Mouse (Mus musculus) liver, adult (tissue): Measurements from ENCODE around the gene Capns2.

Experiments
- GATA4 ChIP-seq: IDR thresholded peaks from 2 replicates; pipeline ENCODE4 v1.6.1; 2014; ENCODE audit warnings: mild to moderate bottlenecking, low read length; ENCODE audit not compliant: insufficient replicate concordance

The Capns2 gene

DNA sequence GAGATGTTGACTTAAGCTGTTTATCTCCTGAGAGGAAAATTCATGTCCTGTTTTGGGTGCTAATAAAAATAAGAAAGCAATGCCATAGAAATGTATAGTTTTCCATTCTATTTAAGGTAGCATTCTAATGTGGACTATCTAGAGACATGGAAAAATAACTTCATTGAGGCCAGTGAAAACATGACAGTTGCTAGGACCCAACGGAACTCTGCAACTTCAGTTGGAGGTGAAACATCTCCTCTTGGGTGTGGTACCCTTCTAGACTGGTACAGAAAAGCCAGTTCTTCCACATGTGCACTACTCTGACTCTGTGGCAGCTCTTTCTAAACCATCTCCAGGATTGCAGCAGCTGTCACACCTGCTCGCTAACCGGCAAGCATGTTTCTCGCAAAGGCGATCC, at the start of gene Capns2:
Gene Capns2, plus strand, starts transcription at position 301 of the 400 bp plus-strand sequence.
- no peak for TF ChIP-seq GATA4

DNA sequence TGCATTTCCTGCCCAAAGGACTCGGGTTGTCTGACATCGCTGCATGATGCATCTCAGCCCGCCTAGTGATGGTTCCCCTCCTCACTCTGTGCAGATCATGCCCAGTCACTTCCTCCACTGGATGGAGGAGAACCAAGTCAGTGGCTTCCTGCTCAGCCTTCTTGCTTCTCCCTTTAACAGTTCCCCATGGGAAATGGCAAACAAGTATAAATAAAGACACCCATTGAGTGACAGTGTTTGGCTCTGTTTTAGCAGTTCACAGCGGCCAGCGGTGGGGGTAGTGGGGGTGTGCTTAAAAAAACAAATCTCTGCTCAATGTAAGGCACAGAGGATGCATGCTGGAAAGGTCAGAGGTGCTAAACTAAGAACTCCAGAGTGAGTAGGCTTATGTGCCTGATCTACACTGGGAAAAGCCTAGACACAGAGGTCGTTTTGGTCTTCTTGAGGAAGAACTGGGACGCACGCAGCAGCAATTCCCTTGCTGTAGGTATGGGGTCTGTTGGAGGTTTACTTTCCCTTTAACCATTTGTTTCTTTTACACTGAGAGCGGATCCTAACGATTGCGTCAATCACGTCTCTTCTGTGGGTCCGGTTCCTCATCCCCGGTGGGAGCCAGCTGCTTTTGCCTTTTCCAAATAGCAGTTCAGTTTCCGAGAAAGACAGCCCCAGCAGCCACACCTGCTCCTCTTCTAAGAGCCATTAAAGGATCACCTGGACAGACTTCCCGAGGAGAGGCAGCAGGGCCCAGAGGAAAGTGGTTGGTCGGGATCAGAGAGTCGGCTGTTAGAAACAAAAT, 47.8 kb upstream of the Capns2 start:
- no peak for TF ChIP-seq GATA4

DNA sequence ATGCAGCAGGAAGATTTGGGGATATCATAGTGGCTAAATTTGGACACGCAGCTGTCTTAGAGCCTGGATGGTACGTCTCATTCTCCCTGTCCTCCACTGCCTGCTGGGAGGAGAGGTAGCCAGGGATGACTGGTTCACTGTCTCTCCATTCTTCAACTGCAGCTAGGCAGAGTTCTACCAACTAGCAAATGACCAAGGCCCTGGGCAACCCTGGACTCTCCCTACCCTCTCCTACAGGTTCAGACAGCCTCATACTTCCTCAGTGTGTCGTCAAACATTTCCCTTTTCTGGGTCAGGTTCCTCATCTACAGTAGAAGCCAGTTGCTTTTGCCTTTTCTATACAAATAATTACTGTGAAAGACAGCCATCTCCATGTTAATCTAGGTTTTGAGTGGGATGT, 46.5 kb upstream of the Capns2 start:
- TF ChIP-seq GATA4 = no peak

DNA sequence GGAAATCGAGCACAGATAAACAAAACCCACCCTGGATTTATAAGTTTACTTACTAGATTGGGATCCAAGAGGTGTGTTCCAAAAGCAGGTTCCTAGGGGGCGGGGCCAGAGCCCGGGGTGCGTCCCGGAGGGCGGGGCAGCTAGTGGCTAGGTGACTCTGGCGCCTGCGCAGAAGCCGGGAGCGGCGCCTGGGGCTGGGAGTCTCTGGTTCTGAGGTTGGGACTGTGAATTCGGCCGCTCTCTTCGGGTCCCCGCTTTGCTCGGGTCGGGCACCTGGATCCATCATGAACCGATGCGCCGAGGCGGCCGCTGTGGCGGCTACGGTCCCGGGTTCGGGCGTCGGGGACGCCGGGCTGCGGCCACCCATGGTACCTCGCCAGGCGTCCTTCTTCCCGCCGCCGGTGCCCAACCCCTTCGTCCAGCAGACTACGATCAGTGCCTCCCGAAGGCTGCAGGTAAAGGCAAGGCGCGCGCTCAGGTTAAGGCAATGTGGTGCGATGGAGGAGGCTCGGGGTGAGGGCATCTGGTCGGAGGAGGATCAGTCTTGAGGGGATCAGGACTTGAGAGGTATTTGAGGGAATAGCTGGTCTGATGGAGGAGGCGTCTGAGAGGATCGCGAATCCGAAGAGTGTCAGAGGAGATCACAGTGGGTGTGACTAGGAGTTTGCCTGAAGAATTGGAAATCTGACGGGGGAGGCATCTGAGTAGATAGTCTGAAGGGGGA, 45.9 kb upstream of the Capns2 start, which contains the start of gene Lpcat2:
Gene Lpcat2, plus strand, starts transcription at position 169 of the 724 bp plus-strand sequence.
- TF ChIP-seq GATA4 = no peak

DNA sequence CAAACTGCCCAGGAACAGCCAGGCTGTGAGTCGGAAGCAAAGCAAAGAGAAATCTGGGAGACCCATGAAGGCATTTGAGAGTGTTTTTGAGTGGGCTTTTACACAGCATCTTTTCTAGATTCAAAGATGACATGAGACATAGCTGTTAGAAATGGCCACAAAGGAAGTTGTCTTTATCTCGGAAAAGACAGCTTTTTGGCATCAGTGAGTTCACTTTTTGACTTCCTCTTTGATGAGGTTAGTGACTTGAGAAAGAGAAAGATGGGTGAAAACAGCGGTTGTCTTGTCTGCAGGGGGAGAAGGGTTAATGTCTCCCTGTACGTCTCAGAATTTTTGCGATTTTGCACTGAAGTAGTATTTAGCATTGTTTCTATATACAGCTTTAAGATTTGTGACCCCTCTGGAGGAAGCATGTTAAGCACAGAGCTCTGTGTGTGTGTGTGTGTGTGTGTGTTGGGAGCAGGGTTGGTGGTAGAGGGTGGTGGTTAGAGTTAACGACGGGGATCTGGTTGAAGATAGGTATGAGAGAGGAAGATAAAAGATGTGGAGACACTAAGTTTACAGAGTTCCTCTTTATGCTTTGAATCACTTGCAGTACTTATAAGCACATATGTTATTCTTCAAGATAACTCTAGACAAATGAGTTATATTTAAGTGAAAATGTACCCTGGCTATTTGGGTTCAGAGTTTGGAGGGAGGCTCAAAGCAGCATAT, 44.8 kb upstream of the Capns2 start:
- TF ChIP-seq GATA4 = no peak

DNA sequence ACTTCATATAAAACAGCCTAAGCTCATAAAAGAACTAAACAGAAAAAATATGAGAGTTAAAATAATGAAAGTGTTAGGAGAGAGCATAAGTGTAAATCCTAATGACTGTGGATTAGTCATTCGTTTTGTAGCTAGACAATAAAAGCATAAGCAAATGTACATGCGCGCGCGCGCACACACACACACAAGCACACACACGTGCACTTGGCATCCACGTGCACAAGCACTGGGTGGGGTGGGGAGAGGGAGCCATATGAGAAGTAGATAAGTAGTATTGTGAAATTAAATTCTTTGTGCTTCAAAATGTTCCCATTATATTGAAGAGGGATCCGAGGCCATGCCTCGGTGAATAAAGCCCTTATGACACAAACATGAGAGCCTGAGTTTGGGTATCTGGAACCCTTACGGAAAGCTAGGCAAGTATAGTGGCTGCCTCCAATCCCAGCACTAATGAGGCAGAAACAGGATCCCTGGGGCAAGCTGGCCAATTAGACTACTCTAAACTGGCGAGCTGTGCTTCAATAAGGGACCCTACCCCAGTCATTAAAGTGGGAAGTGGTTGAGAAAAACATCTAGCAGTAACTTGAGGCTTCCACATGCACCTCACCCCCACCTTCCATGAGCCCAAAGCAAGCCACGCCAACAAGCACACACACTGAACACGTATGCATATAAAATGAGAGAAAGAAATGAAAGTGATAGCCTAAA, 42.6 kb upstream of the Capns2 start:
- TF ChIP-seq GATA4 = no peak

DNA sequence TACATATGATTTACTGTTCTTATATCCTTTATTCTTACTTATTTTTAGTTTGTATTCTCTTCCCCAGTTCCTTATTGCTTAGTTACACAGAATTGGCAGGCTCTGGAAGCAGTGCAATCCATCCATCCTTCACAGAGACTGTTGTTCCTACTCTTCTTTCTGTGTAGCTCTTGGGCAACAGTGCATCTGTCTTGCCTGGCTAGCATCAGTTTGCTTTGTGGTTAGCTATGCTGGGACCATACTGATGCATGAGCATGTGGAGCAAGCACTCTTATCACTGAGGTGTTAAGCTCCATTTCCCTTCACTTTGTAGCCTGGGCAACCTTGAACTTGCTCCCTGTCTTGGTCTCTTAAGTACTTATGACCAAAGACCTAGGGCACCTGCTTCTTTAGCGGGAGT, 39.2 kb upstream of the Capns2 start:
- no peak for TF ChIP-seq GATA4

DNA sequence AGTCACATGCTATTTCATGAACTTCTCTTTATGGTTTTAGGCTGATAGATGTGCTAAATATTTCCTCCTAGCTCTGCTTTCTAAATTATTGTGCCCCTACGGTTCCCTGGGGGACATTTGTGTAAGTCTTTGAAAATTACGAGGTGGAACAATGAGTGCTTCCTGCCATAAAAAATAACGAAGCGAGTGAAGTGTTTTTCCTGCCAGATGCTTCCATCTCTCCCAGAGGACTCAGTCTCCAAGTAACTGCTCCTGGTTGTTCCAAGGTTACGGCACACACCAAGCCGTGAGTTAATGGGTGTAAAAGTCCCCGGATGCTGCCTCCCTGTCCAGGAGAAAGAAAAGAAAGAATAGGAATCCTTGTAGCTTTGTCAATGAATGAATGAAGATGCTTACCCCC, 30.9 kb upstream of the Capns2 start:
- no peak for TF ChIP-seq GATA4

DNA sequence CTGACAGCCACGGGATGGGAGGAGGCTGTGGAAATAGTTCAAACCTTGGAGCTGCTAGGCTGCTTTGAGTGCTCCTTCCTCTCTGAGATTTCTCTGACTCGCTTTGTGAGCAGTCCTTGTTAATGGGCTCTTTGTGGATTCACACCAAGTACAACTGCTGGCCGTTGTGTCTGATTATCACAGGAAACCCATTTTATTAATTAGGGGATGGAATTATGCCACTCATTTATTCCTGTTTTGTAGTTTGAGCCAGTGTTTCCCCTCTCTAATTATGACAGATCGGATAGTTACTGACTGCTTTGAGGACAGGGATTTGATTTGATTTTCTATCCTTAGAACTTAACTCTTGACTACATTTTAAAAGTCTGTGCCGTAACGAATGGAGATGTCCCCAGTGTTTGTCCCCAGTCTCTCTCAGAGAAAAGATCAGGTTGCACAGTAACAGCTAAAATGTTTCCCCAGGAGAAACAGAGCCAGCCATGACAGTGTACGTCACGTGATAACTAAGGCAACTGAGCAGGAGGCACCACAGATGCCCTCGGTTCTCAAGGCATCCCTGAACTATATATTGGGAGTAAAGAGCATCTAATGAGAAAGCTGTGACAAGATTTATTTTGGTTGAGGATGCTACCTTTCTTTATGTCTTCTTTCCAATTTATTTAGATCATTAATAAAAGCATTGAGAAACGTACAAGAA, 29.0 kb upstream of the Capns2 start:
- no peak for TF ChIP-seq GATA4

DNA sequence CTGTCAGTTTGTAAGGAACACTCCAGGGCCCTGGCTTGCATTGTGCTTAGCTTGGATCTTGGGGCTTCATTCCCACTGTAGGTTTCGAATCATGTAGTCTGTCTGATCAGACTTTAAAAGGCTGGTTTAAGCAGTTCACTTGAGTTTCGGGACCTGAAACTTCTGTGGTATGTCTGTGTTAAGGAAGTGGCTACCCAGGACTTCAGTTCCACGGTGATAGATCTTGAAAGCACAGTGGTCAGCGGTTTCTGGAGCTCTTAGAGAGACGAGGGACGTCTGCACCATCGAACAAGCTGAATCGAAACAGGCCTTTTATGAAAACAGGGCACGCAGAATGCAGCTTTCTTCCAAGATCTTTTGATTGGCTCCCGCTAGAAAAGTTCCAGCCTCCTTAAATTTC, 25.4 kb upstream of the Capns2 start:
- TF ChIP-seq GATA4 = no peak

DNA sequence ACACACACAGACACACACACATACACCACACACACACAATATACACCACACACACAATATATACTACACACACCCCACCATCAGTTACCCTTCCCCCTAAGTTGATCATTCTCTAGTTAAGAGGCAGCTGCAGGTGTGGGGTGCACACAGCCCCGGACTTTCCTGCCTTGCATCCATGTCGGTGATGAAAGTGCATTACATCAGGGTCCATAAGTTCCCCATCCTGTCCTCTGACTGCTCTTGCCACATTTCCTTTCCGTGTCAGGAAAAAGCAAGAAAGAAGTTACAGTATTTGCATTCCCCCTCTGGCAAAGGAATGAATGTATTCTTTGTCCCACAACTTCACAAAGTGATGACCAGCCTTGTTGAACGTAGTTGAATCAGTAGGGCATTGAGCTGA, 20.0 kb upstream of the Capns2 start:
- TF ChIP-seq GATA4 = no peak

DNA sequence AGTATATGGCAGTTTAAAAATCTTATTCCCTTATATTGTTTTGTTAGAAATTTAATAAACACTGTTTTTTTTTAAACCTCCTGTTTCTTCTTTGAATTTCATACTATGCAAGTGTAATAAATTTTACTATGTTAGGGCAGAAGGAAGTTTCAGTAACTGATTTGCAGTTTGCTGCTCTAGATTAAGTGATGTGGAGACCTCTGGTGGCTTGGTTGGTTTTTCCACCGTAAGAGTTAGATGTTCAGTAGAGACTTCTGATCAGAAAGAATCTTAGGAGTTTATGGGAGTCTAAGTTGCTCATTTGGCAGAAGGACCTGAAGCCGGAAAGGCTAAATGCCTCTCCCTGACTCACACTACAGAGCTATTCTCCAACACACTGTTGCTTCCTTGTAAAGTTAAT, 17.4 kb upstream of the Capns2 start:
- no peak for TF ChIP-seq GATA4

DNA sequence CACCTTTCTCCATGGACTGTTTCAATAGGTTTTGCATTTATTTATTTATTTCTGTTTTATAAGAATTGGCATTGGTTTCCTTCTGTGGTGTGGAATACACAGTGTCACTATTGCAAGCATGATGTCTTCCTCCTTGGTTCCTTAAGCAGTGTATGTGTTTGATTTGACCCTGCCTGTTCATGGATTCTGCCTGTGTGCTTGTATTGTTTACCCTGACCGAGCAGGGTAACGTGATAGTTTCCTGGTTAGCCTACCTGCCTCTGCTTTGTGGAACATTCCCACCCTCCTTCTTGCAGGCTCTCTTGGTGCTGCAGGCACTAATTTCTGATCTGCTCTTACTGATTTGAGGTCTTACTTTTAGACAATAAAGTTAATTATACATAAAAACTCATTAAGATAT, 7.3 kb upstream of the Capns2 start:
- TF ChIP-seq GATA4 = no peak

DNA sequence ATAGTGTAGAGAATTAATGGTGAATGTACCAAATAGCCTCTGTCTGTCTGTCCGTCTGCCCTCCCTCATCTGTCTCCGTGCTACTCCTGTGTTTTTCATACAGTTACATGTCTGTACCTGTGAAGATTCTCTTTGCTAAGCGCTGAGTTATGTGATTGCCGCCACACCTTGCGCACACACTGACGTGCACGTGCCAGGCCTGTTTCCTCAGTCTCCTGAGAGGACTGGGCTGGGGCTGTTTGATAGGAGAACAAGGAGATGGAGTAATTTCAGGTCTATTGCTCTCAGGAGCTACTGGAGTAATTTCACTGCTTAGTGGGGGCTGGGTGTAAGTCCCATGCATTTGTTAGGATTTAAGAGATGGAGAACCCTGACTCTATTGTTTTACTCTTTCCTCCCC, 6.2 kb upstream of the Capns2 start:
- TF ChIP-seq GATA4 = no peak

DNA sequence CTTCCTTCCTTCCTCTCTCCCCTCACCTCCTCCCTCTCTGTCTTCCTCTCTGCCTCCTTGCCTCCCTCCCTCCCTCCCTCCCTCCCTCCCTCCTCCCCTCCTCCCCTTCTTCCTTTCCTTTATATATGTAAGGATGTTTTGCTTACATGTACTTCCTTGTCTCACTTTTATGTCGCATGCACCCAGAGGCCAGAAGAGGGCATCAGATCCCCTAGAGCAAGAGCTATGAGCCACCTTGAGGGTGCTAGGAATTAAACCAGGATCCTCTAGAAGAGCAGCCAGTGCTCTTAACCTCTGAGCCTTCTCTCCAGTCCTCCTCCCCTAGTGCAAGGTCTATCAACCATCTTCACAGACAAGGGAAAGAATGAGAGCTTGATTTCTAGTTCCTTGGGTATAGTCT, 5.2 kb upstream of the Capns2 start:
- no peak for TF ChIP-seq GATA4

DNA sequence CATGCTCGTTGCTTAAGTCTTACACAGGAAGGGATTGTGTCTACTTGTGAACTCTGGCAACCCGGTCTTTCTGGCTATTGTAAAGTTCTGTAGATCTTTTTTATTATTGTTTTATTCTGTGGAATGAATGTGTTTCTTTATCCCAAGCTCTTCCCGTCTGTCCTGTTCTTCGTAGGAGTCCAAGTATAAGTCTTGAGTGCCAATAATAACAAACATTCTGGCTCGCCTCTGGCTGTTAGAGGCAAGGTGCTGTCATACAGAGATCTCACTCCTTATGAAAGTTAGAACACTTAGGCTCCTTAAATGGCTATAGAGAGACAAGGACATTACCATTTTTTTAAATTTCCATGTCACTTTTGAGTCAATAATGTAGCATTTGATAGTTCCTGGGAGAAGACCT, 4.6 kb upstream of the Capns2 start:
- TF ChIP-seq GATA4 = no peak
